Mouse (Mus musculus) forebrain, embryonic 13.5 days (tissue): Measurements from ENCODE around the gene Dnajc11. TPM values are rescaled to one million over a fixed set of nuclear protein-coding genes. Genes with fewer than 3 reads are reported as not detected.

Source experiments
- ATAC-seq: fragments of 200-750 bp; cut with Nextera tagmentation; 2 replicates; pipeline ENCODE4 v1.8.0; 2017
- H3K27ac ChIP-seq: fragments of 300-500 bp; sonication (generic); 2 replicates; pipeline ENCODE4 v1.5.1; 2015; ENCODE audit warnings: inconsistent platforms, mild to moderate bottlenecking, moderate library complexity
- H3K27me3 ChIP-seq: fragments of 300-500 bp; sonication (generic); 2 replicates; pipeline ENCODE4 v1.6.1; 2015; ENCODE audit warnings: mild to moderate bottlenecking, inconsistent platforms
- H3K36me3 ChIP-seq: fragments of 300-500 bp; sonication (generic); 2 replicates; pipeline ENCODE4 v1.6.1; 2015; ENCODE audit warnings: mild to moderate bottlenecking, inconsistent platforms; ENCODE audit not compliant: poor library complexity, severe bottlenecking
- H3K4me1 ChIP-seq: fragments of 300-500 bp; sonication (generic); 2 replicates; pipeline ENCODE4 v1.6.1; 2015; ENCODE audit warnings: inconsistent platforms
- H3K4me2 ChIP-seq: fragments of 300-500 bp; sonication (generic); 2 replicates; pipeline ENCODE4 v1.6.1; 2015; ENCODE audit warnings: inconsistent platforms, mild to moderate bottlenecking, moderate library complexity
- H3K4me3 ChIP-seq: fragments of 300-500 bp; sonication (generic); 2 replicates; pipeline ENCODE4 v1.5.1; 2015; ENCODE audit warnings: mild to moderate bottlenecking, inconsistent platforms
- H3K9ac ChIP-seq: fragments of 300-500 bp; sonication (generic); 2 replicates; pipeline ENCODE4 v1.6.1; 2015; ENCODE audit warnings: mild to moderate bottlenecking, inconsistent platforms
- H3K9me3 ChIP-seq: fragments of 300-500 bp; sonication (generic); replicated peaks from 2 replicates; pipeline ENCODE4 v1.6.1; 2016; ENCODE audit warnings: inconsistent platforms
- WGBS: fragments of 180-500 bp; shearing (Covaris S2); methylation state at CpG from one replicate; pipeline ENCODE4 v1.1.7; 2015; 5-methylcytosine and 5-hydroxymethylcytosine counted together
- polyA plus RNA-seq: library from polyadenylated mRNA; unstranded; fragments of >200 nt; fragmentation: Nextera tagmentation; extraction: Ambion mirVana; gene quantifications from 2 replicates; pipeline ENCODE4 v1.2.1, GENCODE M21; 2015

The Dnajc11 gene
- polyA plus RNA-seq, 1 experiment from 2014 or later = 77.0 TPM

GRCm38 (mm10) chr4:151938089-151938488 lies 4.6 kb downstream of the Dnajc11 start:
- Histone ChIP-seq H3K36me3 (no peaks in the 10 kb centered on the region), H3K9ac (no peak overlapping the region), H3K9me3 (no peaks in the 10 kb centered on the region), H3K27me3 (no peaks in the 10 kb centered on the region), H3K4me3 (no peak overlapping the region), H3K4me2 (no peak overlapping the region), H3K4me1 (peaks cover 26% of the 10 kb centered on the region), H3K27ac (no peak overlapping the region)
- no peak for ATAC-seq
- 89% methylated on average over 3 of the region's 3 CpGs for WGBS

GRCm38 (mm10) chr4:151946211-151946610 lies 12.7 kb downstream of the Dnajc11 start:
- no peak overlapping the region for H3K4me2 ChIP-seq
- 91% methylated on average over 11 of the region's 11 CpGs for WGBS
- H3K27ac ChIP-seq = no peak overlapping the region
- peaks cover 14% of the 10 kb centered on the region for H3K36me3 ChIP-seq
- no peak overlapping the region for H3K9ac ChIP-seq
- H3K27me3 ChIP-seq = no peaks in the 10 kb centered on the region
- H3K4me3 ChIP-seq = no peak overlapping the region
- no peaks in the 10 kb centered on the region for H3K4me1 ChIP-seq
- ATAC-seq = no peak
- H3K9me3 ChIP-seq = no peaks in the 10 kb centered on the region

DNA sequence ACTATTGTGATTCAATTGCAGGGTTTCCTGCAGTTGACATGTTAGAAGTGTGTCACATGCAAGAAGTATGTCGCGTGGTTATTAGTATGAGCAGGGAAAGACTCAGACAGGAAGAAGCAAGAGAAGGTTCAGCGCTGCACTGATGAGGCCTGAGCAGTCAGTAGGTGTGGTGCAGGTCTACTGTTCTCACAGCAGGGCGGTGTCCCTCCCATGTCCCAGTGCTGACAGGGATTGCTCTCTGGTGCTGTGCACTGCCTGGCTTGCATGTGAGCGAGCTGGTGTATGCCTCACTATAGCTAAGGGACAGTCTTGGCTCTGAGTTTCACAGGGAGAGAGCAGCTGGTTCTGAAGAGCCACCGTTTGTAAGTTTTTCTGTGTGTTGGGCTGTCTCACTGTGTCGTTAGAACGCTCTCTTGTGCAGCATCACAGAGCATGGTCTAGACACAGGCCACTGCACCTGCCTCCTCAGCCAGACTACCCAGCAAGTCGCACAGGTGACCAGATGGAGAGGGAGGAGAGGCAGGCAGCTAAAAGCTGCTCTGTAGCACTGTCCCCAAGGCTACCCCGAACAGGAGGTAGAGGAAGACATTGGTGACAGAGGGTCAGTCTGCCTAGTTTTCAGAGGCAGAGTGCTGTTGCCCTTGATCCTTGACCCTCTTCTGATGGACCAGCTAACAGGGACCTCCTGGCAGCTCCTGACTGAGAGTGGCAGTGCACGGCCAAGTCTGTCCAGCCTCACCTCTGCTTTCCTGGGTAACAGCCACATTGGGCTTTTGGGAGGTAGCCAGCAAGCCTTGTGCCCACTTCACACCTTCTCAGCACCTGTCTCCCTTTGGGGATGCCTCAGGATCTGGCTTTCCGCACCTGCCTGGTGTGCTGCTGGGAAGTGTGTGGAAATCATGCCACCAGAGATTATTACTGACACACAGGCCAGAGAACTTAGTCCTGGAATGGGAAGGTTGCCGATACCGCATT lies 15.3 kb downstream of the Dnajc11 start:
- H3K4me1 ChIP-seq = no peaks in the 10 kb centered on the region
- 0 out of 2 replicates have a peak overlapping the region, but pooled peaks have one; percentile 37 for H3K9ac ChIP-seq
- WGBS = 90% methylated on average over 14 of the region's 14 CpGs
- no peak for ATAC-seq
- H3K27me3 ChIP-seq = no peaks in the 10 kb centered on the region
- H3K9me3 ChIP-seq = no peaks in the 10 kb centered on the region
- H3K4me3 ChIP-seq = no peak overlapping the region
- no peak overlapping the region for H3K4me2 ChIP-seq
- no peak overlapping the region for H3K27ac ChIP-seq
- H3K36me3 ChIP-seq = peaks cover 40% of the 10 kb centered on the region

DNA sequence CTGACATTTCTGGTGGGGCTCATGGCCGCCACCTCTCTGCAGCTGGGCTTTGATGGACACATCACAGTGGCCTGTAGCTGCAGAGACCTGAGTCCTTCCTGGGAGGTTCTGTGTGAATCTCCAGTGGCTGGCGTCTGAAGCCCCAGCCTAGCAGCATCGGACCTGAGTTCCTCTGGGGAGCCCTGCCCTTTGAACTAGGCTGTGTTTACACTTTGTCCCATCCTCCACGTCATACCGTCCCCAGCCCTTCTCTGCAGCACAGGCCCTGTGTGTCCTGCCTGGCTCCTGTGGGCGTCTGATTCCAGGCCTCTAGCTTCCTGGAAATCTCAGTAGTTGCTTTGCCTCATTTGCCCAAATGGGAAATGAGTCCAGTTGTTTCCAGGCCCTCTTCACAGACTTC lies 19.7 kb downstream of the Dnajc11 start:
- H3K27me3 ChIP-seq = no peaks in the 10 kb centered on the region
- ATAC-seq = no peak

GRCm38 (mm10) chr4:151955791-151956190 lies 22.3 kb downstream of the Dnajc11 start:
- Histone ChIP-seq H3K9me3 (no peaks in the 10 kb centered on the region), H3K4me2 (no peak overlapping the region), H3K27me3 (no peaks in the 10 kb centered on the region), H3K9ac (no peak overlapping the region), H3K4me3 (no peak overlapping the region), H3K36me3 (peaks cover 89% of the 10 kb centered on the region), H3K4me1 (no peaks in the 10 kb centered on the region), H3K27ac (no peak overlapping the region)
- no peak for ATAC-seq
- WGBS = 100% methylated on average over 1 of the region's 1 CpGs

More for the DNA sequence above, 19.7 kb downstream of the Dnajc11 start:
- 92% methylated on average over 6 of the region's 6 CpGs for WGBS
- Histone ChIP-seq H3K9ac (no peak overlapping the region), H3K9me3 (no peaks in the 10 kb centered on the region), H3K27ac (no peak overlapping the region), H3K4me3 (no peak overlapping the region), H3K36me3 (peaks cover 74% of the 10 kb centered on the region), H3K4me2 (no peak overlapping the region), H3K4me1 (no peaks in the 10 kb centered on the region)

- no peaks in the 10 kb centered on the region for H3K4me1 ChIP-seq
- peaks cover 86% of the 10 kb centered on the region for H3K36me3 ChIP-seq
- no peaks in the 10 kb centered on the region for H3K27me3 ChIP-seq
- no peak for ATAC-seq
- H3K4me2 ChIP-seq = no peak overlapping the region
- 89% methylated on average over 9 of the region's 9 CpGs for WGBS
- H3K9me3 ChIP-seq = no peaks in the 10 kb centered on the region
- H3K27ac ChIP-seq = no peak overlapping the region
- H3K9ac ChIP-seq = no peak overlapping the region
- H3K4me3 ChIP-seq = no peak overlapping the region
These were observed 24.3 kb downstream of the Dnajc11 start for GRCm38 (mm10) chr4:151957584-151958315.

- H3K36me3 ChIP-seq = peaks cover 88% of the 10 kb centered on the region
These were observed 26.5 kb downstream of the Dnajc11 start for GRCm38 (mm10) chr4:151959849-151960512.

DNA sequence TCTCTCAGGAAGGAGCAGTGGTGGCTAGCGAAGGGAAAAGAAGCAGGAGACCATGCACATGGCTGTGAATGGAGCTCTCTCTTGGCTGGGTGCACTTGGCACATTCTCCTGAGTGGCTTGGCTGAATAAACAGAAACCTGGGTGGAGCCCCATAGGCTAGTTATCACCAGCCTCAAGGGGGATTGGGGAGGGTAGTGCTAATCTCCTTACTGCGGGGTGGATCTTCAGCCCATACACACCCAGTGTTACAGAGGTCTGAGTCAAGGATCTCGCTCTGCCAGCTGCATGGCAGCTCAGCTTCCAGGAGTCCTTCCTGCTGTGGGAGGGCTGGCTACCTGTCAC lies 27.0 kb downstream of the Dnajc11 start:
- H3K9ac ChIP-seq = no peak overlapping the region
- no peak overlapping the region for H3K27ac ChIP-seq
- 96% methylated on average over 3 of the region's 3 CpGs for WGBS
- H3K4me3 ChIP-seq = no peak overlapping the region
- H3K9me3 ChIP-seq = no peaks in the 10 kb centered on the region
- no peak for ATAC-seq
- no peak overlapping the region for H3K4me2 ChIP-seq
- peaks cover 87% of the 10 kb centered on the region for H3K36me3 ChIP-seq
- no peaks in the 10 kb centered on the region for H3K27me3 ChIP-seq
- no peaks in the 10 kb centered on the region for H3K4me1 ChIP-seq

More at GRCm38 (mm10) chr4:151959849-151960512, 26.5 kb downstream of the Dnajc11 start:
- Histone ChIP-seq H3K9me3 (no peaks in the 10 kb centered on the region), H3K4me2 (no peak overlapping the region), H3K27me3 (no peaks in the 10 kb centered on the region), H3K4me1 (no peaks in the 10 kb centered on the region), H3K4me3 (no peak overlapping the region), H3K9ac (no peak overlapping the region), H3K27ac (no peak overlapping the region)
- 93% methylated on average over 11 of the region's 11 CpGs for WGBS
- no peak for ATAC-seq

- Histone ChIP-seq H3K4me1 (no peaks in the 10 kb centered on the region), H3K4me3 (no peak overlapping the region), H3K4me2 (no peak overlapping the region), H3K9ac (no peak overlapping the region), H3K9me3 (no peaks in the 10 kb centered on the region), H3K27me3 (no peaks in the 10 kb centered on the region), H3K27ac (no peak overlapping the region; the same call in 1 of the 2 replicates), H3K36me3 (peaks cover 68% of the 10 kb centered on the region)
- no peak for ATAC-seq
- WGBS = 89% methylated on average over 3 of the region's 3 CpGs
These were observed 29.3 kb downstream of the Dnajc11 start for GRCm38 (mm10) chr4:151962817-151963216.

- Histone ChIP-seq H3K4me3 (no peak overlapping the region), H3K27me3 (no peaks in the 10 kb centered on the region), H3K4me2 (no peak overlapping the region), H3K4me1 (no peaks in the 10 kb centered on the region), H3K9ac (no peak overlapping the region), H3K36me3 (peaks cover 60% of the 10 kb centered on the region), H3K9me3 (no peaks in the 10 kb centered on the region), H3K27ac (no peak overlapping the region)
- ATAC-seq = no peak
- 86% methylated on average over 26 of the region's 26 CpGs for WGBS
These were observed 34.9 kb downstream of the Dnajc11 start for GRCm38 (mm10) chr4:151968204-151968921.

DNA sequence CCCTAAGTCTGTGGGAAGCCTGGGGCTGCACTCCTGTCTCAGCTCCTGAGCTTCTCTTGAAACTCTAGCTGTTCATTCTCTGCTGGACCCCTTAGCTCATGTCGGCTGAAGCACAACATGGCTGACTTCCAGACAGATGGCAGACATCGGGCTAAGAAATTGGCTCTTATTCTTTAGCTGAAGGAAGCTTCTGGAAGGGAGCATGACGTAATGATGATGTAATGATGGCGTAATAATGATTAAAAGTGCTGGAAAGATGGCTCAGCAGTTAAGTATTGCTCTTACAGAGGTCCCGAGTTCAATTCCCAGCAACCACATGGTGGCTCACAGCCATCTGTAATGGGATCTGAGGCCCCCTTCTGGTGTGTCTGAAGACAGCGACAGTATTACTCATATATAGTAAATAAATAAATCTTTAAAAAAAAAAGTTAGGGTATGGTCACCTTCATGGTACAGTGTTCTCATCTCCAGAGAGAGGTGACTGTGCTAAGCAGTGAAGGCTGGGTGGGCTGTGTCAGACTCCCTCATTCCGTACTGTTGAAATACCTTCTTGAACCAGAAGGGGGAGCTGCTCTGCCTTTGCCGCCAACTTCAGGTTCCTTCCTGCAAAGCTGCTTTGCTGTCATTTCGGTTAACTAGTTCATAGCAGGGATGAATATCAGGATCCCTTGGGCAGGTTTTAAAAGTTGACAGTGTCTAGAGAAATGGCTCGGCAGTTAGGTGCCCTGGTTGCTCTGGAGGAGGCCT lies 38.9 kb downstream of the Dnajc11 start:
- WGBS = 67% methylated on average over 10 of the region's 10 CpGs
- Histone ChIP-seq H3K4me2 (no peak overlapping the region), H3K4me1 (no peaks in the 10 kb centered on the region), H3K9ac (no peak overlapping the region), H3K27me3 (no peaks in the 10 kb centered on the region), H3K4me3 (no peak overlapping the region), H3K36me3 (peaks cover 73% of the 10 kb centered on the region), H3K9me3 (no peaks in the 10 kb centered on the region; the same call in 1 of the 2 replicates), H3K27ac (no peak overlapping the region)
- no peak for ATAC-seq
